Mouse (Mus musculus) heart, adult 18-20 months (tissue): Measurements from ENCODE around the gene Zfp52. TPM values are rescaled to one million over a fixed set of nuclear protein-coding genes. Genes with fewer than 3 reads are reported as not detected.

Experiments used
- DNase-seq, 2 experiments: peaks; one replicate each; pipeline ENCODE4 v3.0.0; 2021 to 2022; ENCODE audit warnings: mixed read lengths in 1 of 2
- total RNA-seq, 2 experiments: library from RNA; stranded (reverse); gene quantifications; 2 replicates each; pipeline ENCODE4 v1.2.3; 2021

Gene Zfp52
- total RNA-seq, 2 experiments from 2014 or later: 5.1 to 5.8 TPM

- DNase-seq: no peak
Observed at GRCm38 (mm10) chr17:21557831-21558230, 22.5 kb downstream of the Zfp52 start.

GRCm38 (mm10) chr17:21566220-21566619 is 30.9 kb downstream of the Zfp52 start:
- DNase-seq: peak; percentile 62 to 70

- peak; percentile 93 to 95 for DNase-seq
Observed at GRCm38 (mm10) chr17:21566728-21567349, 31.5 kb downstream of the Zfp52 start, which contains the start of gene Zfp948. Gene Zfp948 (plus strand): TSS chr17:21567008.

- peak; percentile 14 to 25 for DNase-seq
Observed at GRCm38 (mm10) chr17:21567696-21568095, 32.4 kb downstream of the Zfp52 start.

GRCm38 (mm10) chr17:21579080-21579479 is 43.7 kb downstream of the Zfp52 start:
- DNase-seq: no peak

- peak; percentile 58 to 77 for DNase-seq
Observed at GRCm38 (mm10) chr17:21579493-21580175, 44.3 kb downstream of the Zfp52 start.

GRCm38 (mm10) chr17:21585521-21585920 is 50.2 kb downstream of the Zfp52 start:
- no peak for DNase-seq

Other genes starting within 250 kb of the Zfp52 start
- not detected for gene Vmn1r237, start 223.7 kb upstream of the Zfp52 start, total RNA-seq
- 1 to 10 TPM in 1 of 2 experiments, under 1 TPM in 1; 0.79 to 1.3 TPM for gene Zfp677, start 151.8 kb upstream of the Zfp52 start, total RNA-seq
- gene Zfp54, start 112.3 kb upstream of the Zfp52 start, total RNA-seq: under 1 TPM; 0.89 to 0.95 TPM
- 1 to 10 TPM; 5.9 to 6.9 TPM for gene Zfp51, start 85.2 kb upstream of the Zfp52 start, total RNA-seq
- gene Zfp53, start 46.5 kb upstream of the Zfp52 start, total RNA-seq: 1 to 10 TPM; 2.1 to 2.4 TPM
- gene Zfp948, start 31.5 kb downstream of the Zfp52 start, total RNA-seq: 1 to 10 TPM; 3.2 to 3.5 TPM
- gene Zfp983, start 115.1 kb downstream of the Zfp52 start, total RNA-seq: 1 to 10 TPM; 2.1 to 2.2 TPM
- not detected for gene Gm10226, start 156.3 kb downstream of the Zfp52 start, total RNA-seq
- 1 to 10 TPM; 1.3 to 1.5 TPM for gene Zfp760, start 172.2 kb downstream of the Zfp52 start, total RNA-seq
- gene Zfp229, start 195.3 kb downstream of the Zfp52 start, total RNA-seq: 1 to 10 TPM; 4.1 to 5.6 TPM